Mouse (Mus musculus) cerebellum, postnatal 14 days (tissue): Measurements from ENCODE around the gene Chrng.

Source experiments
- DNase-seq, 2 experiments: peaks; one replicate each; pipeline ENCODE4 v3.0.0; 2021; ENCODE audit warnings: mixed read lengths in 2 of 2

Gene Chrng

GRCm38 (mm10) chr1:87204465-87204864, at the start of gene Chrng:
Gene Chrng (plus strand): TSS chr1:87204657.
- no peak for DNase-seq

- DNase-seq = no peak
Observed at GRCm38 (mm10) chr1:87155531-87156198, 48.8 kb upstream of the Chrng start.

- no peak for DNase-seq
Observed at GRCm38 (mm10) chr1:87156199-87156587, 48.3 kb upstream of the Chrng start, which contains the start of gene Ecel1. Gene Ecel1 (minus strand): TSS chr1:87156521.

GRCm38 (mm10) chr1:87159396-87159795, 45.1 kb upstream of the Chrng start:
- DNase-seq = no peak

GRCm38 (mm10) chr1:87164164-87164795, 40.2 kb upstream of the Chrng start:
- no peak for DNase-seq

GRCm38 (mm10) chr1:87164796-87165184, 39.7 kb upstream of the Chrng start:
- DNase-seq = no peak

GRCm38 (mm10) chr1:87170458-87170857, 34.0 kb upstream of the Chrng start:
- DNase-seq = no peak

GRCm38 (mm10) chr1:87171312-87171711, 33.1 kb upstream of the Chrng start:
- DNase-seq = no peak

- no peak for DNase-seq
Observed at GRCm38 (mm10) chr1:87172316-87172715, 32.1 kb upstream of the Chrng start.

GRCm38 (mm10) chr1:87174006-87174955, 30.2 kb upstream of the Chrng start:
- DNase-seq = peak; percentile 74 to 79

GRCm38 (mm10) chr1:87175852-87176292, 28.6 kb upstream of the Chrng start:
- peak; percentile 46 to 61 for DNase-seq

- no peak for DNase-seq
Observed at GRCm38 (mm10) chr1:87180896-87181295, 23.6 kb upstream of the Chrng start.

GRCm38 (mm10) chr1:87183013-87183412, 21.4 kb upstream of the Chrng start, which contains the start of gene Prss56:
Gene Prss56 (plus strand): TSS chr1:87183313.
- DNase-seq = no peak

- peak in 1 of 2 experiments; percentile 43 for DNase-seq
Observed at GRCm38 (mm10) chr1:87183998-87184750, 20.3 kb upstream of the Chrng start.

- peak; percentile 79 to 84 for DNase-seq
Observed at GRCm38 (mm10) chr1:87184751-87185139, 19.7 kb upstream of the Chrng start.

- no peak for DNase-seq
Observed at GRCm38 (mm10) chr1:87185526-87185925, 18.9 kb upstream of the Chrng start.

GRCm38 (mm10) chr1:87186261-87187036, 18.0 kb upstream of the Chrng start:
- DNase-seq = peak in 1 of 2 experiments; percentile 27

- peak; percentile 90 to 92 for DNase-seq
Observed at GRCm38 (mm10) chr1:87187037-87187355, 17.5 kb upstream of the Chrng start.

GRCm38 (mm10) chr1:87190429-87190828, 14.0 kb upstream of the Chrng start, which contains the start of gene Chrnd:
Gene Chrnd (plus strand): TSS chr1:87190607.
- no peak for DNase-seq

GRCm38 (mm10) chr1:87197296-87197695, 7.2 kb upstream of the Chrng start:
- DNase-seq = peak; percentile 68 to 77
